Mouse (Mus musculus): ENCODE measurements around the gene Ephb4.

GRCm38 (mm10) chr5:137350205-137351057, 522 bp downstream of the Ephb4 start:
- no peak for TF ChIP-seq GATA1 (IDR thresholded peaks at IDR 0.05; ENCODE audit: borderline replicate concordance, low read length)
- TF ChIP-seq FLI1 (IDR thresholded peaks at IDR 0.05; ENCODE audit: low read length) = no peak
